Mouse (Mus musculus) sigmoid colon, adult 10 weeks (tissue): ENCODE results near the gene Hps1. TPM values are rescaled to one million over a fixed set of nuclear protein-coding genes. Genes with fewer than 3 reads are reported as not detected.

Source experiments
- polyA plus RNA-seq: library from polyadenylated mRNA; stranded (reverse); fragments of 350-450 nt; fragmentation: Illumina TruSeq; extraction: RNeasy Lipid Tissue Mini Kit (QIAGEN cat#74804); gene quantifications from one replicate; pipeline ENCODE4 v1.2.3, GENCODE M21; 2014; ENCODE audit warnings: low read depth, low replicate concordance

The Hps1 gene
- 1.1 TPM for polyA plus RNA-seq

DNA sequence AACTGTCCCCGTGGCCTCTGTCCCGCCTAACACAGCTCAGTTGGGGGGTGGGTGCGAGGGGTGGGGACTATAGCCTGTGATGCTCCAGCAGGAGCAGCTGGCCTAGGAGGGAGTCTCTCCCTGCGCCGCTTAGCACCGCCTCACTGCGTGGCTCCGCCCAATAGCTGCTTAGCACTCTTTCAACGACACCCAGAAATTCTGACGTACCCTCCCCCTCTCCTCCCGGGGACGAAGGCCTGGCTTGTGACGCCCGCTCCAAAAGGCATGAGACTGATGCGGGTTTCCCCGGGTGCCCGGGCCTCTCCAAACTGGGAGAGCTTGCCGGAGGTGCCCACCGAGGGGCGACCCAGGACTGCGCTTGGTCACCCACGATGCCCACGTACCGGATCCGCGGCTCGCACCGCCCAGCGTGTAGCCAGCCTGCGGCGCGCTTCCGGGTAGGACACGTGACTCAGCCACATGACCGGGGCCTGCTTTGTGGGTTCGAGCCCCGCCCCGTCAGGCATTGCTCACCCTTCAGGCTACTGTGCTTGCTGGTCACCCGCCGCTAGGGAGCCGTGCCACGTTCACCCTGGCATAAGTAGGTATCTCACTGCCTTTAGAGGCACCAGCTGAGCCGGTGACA, at the start of gene Hps1:
TSS of gene Hps1 (minus strand) at position 448 of the 625 bp plus-strand sequence.

GRCm38 (mm10) chr19:42752363-42752931, 27.3 kb downstream of the Hps1 start, which contains the start of gene Pyroxd2:
Gene Pyroxd2 (minus strand): TSS chr19:42752775.

Other genes with a start within 250 kb of the Hps1 start
- 0.25 TPM for gene Loxl4, start 167.2 kb downstream of the Hps1 start, polyA plus RNA-seq
- 3.6 TPM for gene Pyroxd2, start 27.2 kb downstream of the Hps1 start, polyA plus RNA-seq